Mouse (Mus musculus): ENCODE measurements around the gene Shc1. TPM values are rescaled to one million over a fixed set of nuclear protein-coding genes. Genes with fewer than 3 reads are reported as not detected.

The Shc1 gene
- total and polyA plus RNA-seq, 3 experiments = 23.1 to 40.6 (median 32.3) TPM

DNA sequence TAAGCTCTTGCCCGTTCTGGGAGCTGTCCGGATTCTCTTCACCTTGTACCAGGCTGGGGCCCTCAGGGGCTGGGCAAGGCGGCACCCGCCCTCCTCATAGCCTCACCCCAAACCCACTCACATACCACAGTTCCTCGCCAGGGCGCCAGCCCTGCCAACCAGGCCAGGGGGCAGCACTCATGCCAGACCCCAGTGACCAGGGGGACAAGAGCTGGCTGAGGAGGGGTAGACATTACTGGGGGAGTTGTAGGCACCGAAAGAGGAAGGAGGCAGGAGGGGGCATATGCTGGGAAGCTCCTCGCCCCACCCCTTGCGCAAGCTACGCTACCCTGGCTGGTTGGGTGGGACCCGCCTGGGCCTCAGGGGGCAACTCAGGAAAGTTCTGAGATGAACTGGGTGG is 30.6 kb upstream of the Shc1 start:
- peak overlapping the region; percentile 79 for H3K4me2 ChIP-seq (ENCODE audit: insufficient read depth, low read depth, poor library complexity, severe bottlenecking)
- H3K9ac ChIP-seq (ENCODE audit: insufficient read depth, low read depth) = peak overlapping the region; percentile 73
- peaks cover 11 to 23% of the 10 kb centered on the region in 2 experiments for H3K36me3 ChIP-seq (replicated peaks in 1 of 2; ENCODE audit: control insufficient read depth in 1 of 2, insufficient read depth in 1 of 2, low read length in 1 of 2)
- TF ChIP-seq ZC3H11A (IDR thresholded peaks at IDR 0.05; ENCODE audit: low read depth, low read length) = no peak
- TF ChIP-seq ELF1 (IDR thresholded peaks at IDR 0.05; ENCODE audit: low read depth, low read length) = peak; percentile 14; the same call in 1 of the 2 replicates
- TF ChIP-seq MAZ (IDR thresholded peaks at IDR 0.05; ENCODE audit: low read depth, low read length) = peak; percentile 24; the same call in 1 of the 2 replicates
- TF ChIP-seq NRF1 (IDR thresholded peaks at IDR 0.05; ENCODE audit: low read depth, low read length) = 0 out of 2 replicates have a peak, but pooled peaks have one; percentile 46
- no peaks in the 10 kb centered on the region for H3K27me3 ChIP-seq (replicated peaks)
- no peak for DNase-seq (ENCODE audit: extremely low read depth)
- in situ Hi-C loops (cut with MboI; ENCODE audit: low pct_ligation_motif_present, low pct_unique_long_range_greater_than_20kb, low sequenced_read_pairs) (no loop called here), dilution Hi-C loops (cut with MboI; ENCODE audit: extremely low pct_ligation_motif_present, extremely low pct_unique_long_range_greater_than_20kb, low sequenced_read_pairs) (no loop called here)
- peaks cover 58% of the 10 kb centered on the region for H3K79me2 ChIP-seq (replicated peaks; ENCODE audit: control insufficient read depth, extremely low read depth, insufficient read depth, poor library complexity, severe bottlenecking)
- H3K4me3 ChIP-seq (replicated peaks in 1 of 3; ENCODE audit: low read depth in 2 of 3, low read length in 2 of 3, poor library complexity in 1 of 3) = peak overlapping the region; percentile 63 to 71 (median 64)
- peaks cover 17 to 76% of the 10 kb centered on the region in 2 experiments for H3K4me1 ChIP-seq (ENCODE audit: control insufficient read depth in 1 of 2, insufficient read depth in 2 of 2)
- peak overlapping the region; percentile 99 for H3K27ac ChIP-seq (ENCODE audit: insufficient read depth, low read depth)
- no peaks in the 10 kb centered on the region for H3K9me3 ChIP-seq (replicated peaks; ENCODE audit: low read length)

DNA sequence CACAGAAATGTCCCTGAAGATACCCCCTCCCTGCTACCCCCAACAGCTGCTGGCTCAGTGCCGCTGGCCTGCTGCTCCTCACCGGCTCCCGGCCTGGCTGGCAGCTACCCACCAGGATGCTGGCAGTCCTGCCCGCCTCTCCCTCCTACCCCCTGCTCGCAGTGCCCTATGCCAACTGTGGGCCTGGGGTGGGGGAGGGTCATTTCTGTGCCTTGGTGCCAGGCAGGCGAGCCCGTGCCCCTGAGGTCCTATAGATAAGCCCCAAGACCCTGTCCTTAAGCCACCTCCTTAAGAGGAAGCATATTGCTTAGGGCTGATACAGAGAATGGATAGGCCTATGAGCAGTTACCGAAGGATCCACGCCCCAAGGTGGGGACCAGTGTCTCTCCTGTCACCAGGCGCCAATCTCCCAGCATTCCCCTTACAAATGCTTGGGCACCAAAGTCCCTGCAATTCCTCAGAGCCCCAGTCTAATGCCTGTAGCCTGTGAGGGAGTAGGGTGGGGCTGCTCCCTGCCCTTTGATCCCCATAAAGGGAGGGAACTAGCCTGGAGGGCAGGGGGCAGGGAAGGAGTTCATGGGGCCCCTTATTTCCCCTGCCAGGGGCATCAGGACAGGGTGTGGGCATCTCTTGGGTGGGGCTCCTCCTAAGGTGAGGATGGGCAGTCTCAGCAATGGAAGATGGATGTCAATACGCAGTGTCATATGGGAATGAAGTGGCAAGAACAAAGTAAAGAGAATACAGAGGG is 29.9 kb upstream of the Shc1 start:
- DNase-seq (ENCODE audit: extremely low read depth) = no peak
- H3K27ac ChIP-seq (ENCODE audit: insufficient read depth, low read depth) = peak overlapping the region; percentile 99
- TF ChIP-seq ETS1 (conservative IDR thresholded peaks at IDR 0.05; ENCODE audit: low read depth, low read length) = no peak
- TF ChIP-seq SIN3A (IDR thresholded peaks at IDR 0.05; ENCODE audit: low read length) = 0 out of 2 replicates have a peak, but pooled peaks have one; percentile 11
- H3K9me3 ChIP-seq (replicated peaks; ENCODE audit: low read length) = no peaks in the 10 kb centered on the region
- in situ Hi-C loops (cut with MboI; ENCODE audit: low pct_ligation_motif_present, low pct_unique_long_range_greater_than_20kb, low sequenced_read_pairs) = no loop called here
- dilution Hi-C loops (cut with MboI; ENCODE audit: extremely low pct_ligation_motif_present, extremely low pct_unique_long_range_greater_than_20kb, low sequenced_read_pairs) = no loop called here
- no peaks in the 10 kb centered on the region for H3K27me3 ChIP-seq (replicated peaks)
- peak overlapping the region; percentile 73 for H3K9ac ChIP-seq (ENCODE audit: insufficient read depth, low read depth)
- peak overlapping the region; percentile 63 to 71 (median 64) for H3K4me3 ChIP-seq (replicated peaks in 1 of 3; ENCODE audit: low read depth in 2 of 3, low read length in 2 of 3, poor library complexity in 1 of 3)
- peaks cover 17 to 70% of the 10 kb centered on the region in 2 experiments for H3K4me1 ChIP-seq (ENCODE audit: control insufficient read depth in 1 of 2, insufficient read depth in 2 of 2)
- peaks cover 57% of the 10 kb centered on the region for H3K79me2 ChIP-seq (replicated peaks; ENCODE audit: control insufficient read depth, extremely low read depth, insufficient read depth, poor library complexity, severe bottlenecking)
- H3K36me3 ChIP-seq (replicated peaks in 1 of 2; ENCODE audit: control insufficient read depth in 1 of 2, insufficient read depth in 1 of 2, low read length in 1 of 2) = peaks cover 11 to 18% of the 10 kb centered on the region in 2 experiments
- peak overlapping the region; percentile 79 for H3K4me2 ChIP-seq (ENCODE audit: insufficient read depth, low read depth, poor library complexity, severe bottlenecking)

DNA sequence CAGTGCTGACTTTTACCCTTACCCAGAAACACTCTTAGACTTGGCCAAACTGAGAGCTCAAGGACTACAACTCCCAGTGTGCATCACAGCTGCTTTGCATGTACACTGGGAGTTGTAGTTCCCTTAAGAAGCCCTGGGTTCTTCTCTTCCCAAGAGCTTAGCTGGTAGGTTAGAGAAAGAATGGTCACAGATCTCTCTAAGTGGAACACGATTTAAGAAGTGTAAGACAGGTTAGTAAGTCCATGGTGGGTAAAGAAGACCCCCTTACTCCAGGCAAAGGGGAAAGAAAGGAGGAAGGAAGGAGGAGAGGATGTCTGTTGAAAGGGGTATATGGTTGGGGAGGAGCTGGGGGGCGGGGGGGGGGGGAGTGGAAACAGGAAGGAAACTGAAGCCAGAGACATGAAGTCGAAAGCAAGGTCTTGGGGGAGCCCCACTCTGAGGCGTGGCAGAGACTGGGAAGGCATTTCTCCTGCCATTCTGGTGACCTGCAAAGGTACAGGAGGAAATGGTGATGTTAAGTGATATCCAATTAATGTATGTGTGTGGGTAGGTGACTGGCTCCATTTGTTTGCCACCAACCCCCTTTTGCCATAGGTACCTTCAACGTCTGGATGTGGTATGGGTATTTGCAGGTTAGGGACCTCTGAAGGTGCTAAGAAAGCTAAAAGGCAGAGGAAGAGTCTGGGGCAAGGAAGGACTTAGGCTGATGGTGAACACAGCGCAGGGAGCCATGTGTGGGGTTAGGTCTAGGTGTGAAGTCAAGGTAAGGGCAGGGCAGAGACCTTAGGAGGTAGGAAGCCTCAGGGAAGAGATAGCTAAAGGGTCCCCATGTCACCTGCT is 29.1 kb upstream of the Shc1 start:
- Histone ChIP-seq H3K36me3 (replicated peaks in 1 of 2; ENCODE audit: control insufficient read depth in 1 of 2, insufficient read depth in 1 of 2, low read length in 1 of 2) (peaks cover 4 to 10% of the 10 kb centered on the region in 2 experiments), H3K4me1 (ENCODE audit: control insufficient read depth in 1 of 2, insufficient read depth in 2 of 2) (peaks cover 12 to 62% of the 10 kb centered on the region in 2 experiments), H3K27me3 (replicated peaks) (no peaks in the 10 kb centered on the region), H3K4me3 (replicated peaks in 1 of 3; ENCODE audit: low read depth in 2 of 3, low read length in 2 of 3, poor library complexity in 1 of 3) (peak overlapping the region; percentile 51 to 59 (median 54)), H3K9ac (ENCODE audit: insufficient read depth, low read depth) (peak overlapping the region; percentile 97), H3K27ac (ENCODE audit: insufficient read depth, low read depth) (peak overlapping the region; percentile 99), H3K79me2 (replicated peaks; ENCODE audit: control insufficient read depth, extremely low read depth, insufficient read depth, poor library complexity, severe bottlenecking) (peaks cover 49% of the 10 kb centered on the region), H3K4me2 (ENCODE audit: insufficient read depth, low read depth, poor library complexity, severe bottlenecking) (peak overlapping the region; percentile 79), H3K9me3 (replicated peaks; ENCODE audit: low read length) (no peaks in the 10 kb centered on the region)
- in situ Hi-C loops (cut with MboI; ENCODE audit: low pct_ligation_motif_present, low pct_unique_long_range_greater_than_20kb, low sequenced_read_pairs) = no loop called here
- peak; percentile 81 for DNase-seq (ENCODE audit: extremely low read depth)
- dilution Hi-C loops (cut with MboI; ENCODE audit: extremely low pct_ligation_motif_present, extremely low pct_unique_long_range_greater_than_20kb, low sequenced_read_pairs) = no loop called here
- TF ChIP-seq ZC3H11A (IDR thresholded peaks at IDR 0.05; ENCODE audit: low read depth, low read length) (no peak), NRF1 (IDR thresholded peaks at IDR 0.05; ENCODE audit: low read depth, low read length) (no peak; the same call in 1 of the 2 replicates), ZMIZ1 (IDR thresholded peaks at IDR 0.05; ENCODE audit: low read depth, low read length) (peak; percentile 29; the same call in 1 of the 2 replicates), CTCF (conservative IDR thresholded peaks at IDR 0.05 in 1 of 2, IDR thresholded peaks at IDR 0.05 in 1 of 2; ENCODE audit: low read depth in 2 of 2, low read length in 2 of 2) (no peak), EP300 (IDR thresholded peaks at IDR 0.05; ENCODE audit: low read length) (no peak; the same call in 1 of the 2 replicates), SIN3A (IDR thresholded peaks at IDR 0.05; ENCODE audit: low read length) (peak; percentile 39; the same call in 1 of the 2 replicates), MAFK (IDR thresholded peaks at IDR 0.05; ENCODE audit: insufficient replicate concordance, low read length) (no peak), USF1 (IDR thresholded peaks at IDR 0.05; ENCODE audit: low read depth, low read length) (no peak), UBTF (IDR thresholded peaks at IDR 0.05; ENCODE audit: low read depth, low read length) (no peak), GABPA (IDR thresholded peaks at IDR 0.05; ENCODE audit: insufficient replicate concordance, low read depth, low read length) (peak; percentile 78; the same call in 1 of the 2 replicates), IRF4 (IDR thresholded peaks at IDR 0.05; ENCODE audit: low read depth, low read length) (no peak), POLR2AphosphoS2 (IDR thresholded peaks at IDR 0.05; ENCODE audit: low read depth, low read length) (no peak), TCF12 (IDR thresholded peaks at IDR 0.05; ENCODE audit: low read depth, low read length) (peak; percentile 48; the same call in 1 of the 2 replicates), RCOR1 (conservative IDR thresholded peaks at IDR 0.05; ENCODE audit: low read depth, low read length) (0 out of 2 replicates have a peak, but pooled peaks have one; percentile 8), MEF2A (IDR thresholded peaks at IDR 0.05; ENCODE audit: borderline replicate concordance, low read depth, low read length) (peak; percentile 51; the same call in 1 of the 2 replicates), JUN (IDR thresholded peaks at IDR 0.05; ENCODE audit: insufficient read depth, low read depth, low read length) (no peak)
